30 mouse cellular contexts compared by ENCODE assay signal in genomic region chr2:75614577-75614976, GRCm38 (mm10). TPM values are rescaled to one million over a fixed set of nuclear protein-coding genes. Genes with fewer than 3 reads are reported as not detected.
DNase-seq lines count a peak whose midpoint lies in the region; ATAC-seq and TF ChIP-seq lines count a peak whose summit lies in the region.
"Had no signal": no experiment of that assay in that cellular context is flagged by ENCODE, and none has a peak within 500 bp of the region (broad histone marks: within the 10 kb centered on the region; RNA-seq: fewer than 3 reads in every experiment).

No protein-coding gene starts in this region.

- peak; percentile 70 for DNase-seq in lung, postnatal 0 days (ENCODE audit: low spot score)
- DNase-seq in lung, postnatal 14 days = no peak
- DNase-seq in left cerebral cortex, postnatal 25 days (ENCODE audit: low spot score in 2 of 2) = no peak
- DNase-seq in yolk sac, embryonic 10.5 days (ENCODE audit: low spot score) = no peak
- DNase-seq: adrenal gland, adult 2 months; adrenal gland, postnatal 36 days; cerebellum, adult 2 months; cerebellum, postnatal 14 days; gastrocnemius, adult 2 months; gastrocnemius, postnatal 36 days; kidney, adult 9 months; kidney, postnatal 14 days; lung, embryonic 14.5 days; lung, postnatal 36 days; midbrain, embryonic 14.5 days; retina, postnatal 1 day; right cerebral cortex, postnatal 14 days; thymus, adult 2 months; thymus, postnatal 36 days had no signal

- TF ChIP-seq CTCF in lung, postnatal 0 days (IDR thresholded peaks at IDR 0.05) = no peak
- TF ChIP-seq CTCF in small intestine, adult 2 months (IDR thresholded peaks at IDR 0.05; ENCODE audit: extremely low read depth, insufficient read length, insufficient replicate concordance, low read depth, low read length) = no peak

- H3K36me3 ChIP-seq in lung, postnatal 0 days (ENCODE audit: insufficient read depth, low read length) = no peaks in the 10 kb centered on the region
- no peaks in the 10 kb centered on the region for H3K36me3 ChIP-seq in intestine, embryonic 16.5 days (ENCODE audit: control insufficient read depth, insufficient read depth, low read length)
- H3K36me3 ChIP-seq in small intestine, adult 2 months (ENCODE audit: control insufficient read depth, insufficient read depth, low read length) = no peaks in the 10 kb centered on the region
- H3K36me3 ChIP-seq: heart, embryonic 10.5 days; heart, embryonic 15.5 days; limb, embryonic 12.5 days; liver, embryonic 15.5 days; neural tube, embryonic 15.5 days had no signal

- ATAC-seq in lung, postnatal 0 days = no peak
- peak; percentile 55 for ATAC-seq in intestine, embryonic 16.5 days
- no peak for ATAC-seq in activated CD4-positive, CD25-positive, alpha-beta regulatory T cell, adult 4 months
- ATAC-seq: CD4-positive, CD25-positive, alpha-beta regulatory T cell, adult 4 months; forebrain, embryonic 14.5 days; hindbrain, embryonic 16.5 days had no signal

- TF ChIP-seq POLR2A in small intestine, adult 2 months (IDR thresholded peaks at IDR 0.05; ENCODE audit: low read depth, low read length) = no peak

- intact Hi-C loops in left cerebral cortex, postnatal 25 days (cut with DNase I) = no loop called here

- H3K4me3 ChIP-seq in lung, postnatal 0 days (ENCODE audit: low read depth, low read length) = no peak overlapping the region
- no peak overlapping the region for H3K4me3 ChIP-seq in intestine, embryonic 16.5 days (ENCODE audit: low read length)
- no peak overlapping the region for H3K4me3 ChIP-seq in small intestine, adult 2 months (ENCODE audit: low read depth, low read length)
- H3K4me3 ChIP-seq: gastrocnemius, adult 2 months; heart, embryonic 10.5 days; heart, embryonic 15.5 days; limb, embryonic 12.5 days; liver, embryonic 15.5 days; neural tube, embryonic 15.5 days had no signal

- H3K4me1 ChIP-seq in lung, postnatal 0 days (ENCODE audit: insufficient read depth, low read depth, low read length) = peaks cover 8% of the 10 kb centered on the region; the same call in 1 of the 2 replicates
- peaks cover 17% of the 10 kb centered on the region for H3K4me1 ChIP-seq in intestine, embryonic 16.5 days (ENCODE audit: control insufficient read depth, insufficient read depth, low read length)
- H3K4me1 ChIP-seq in small intestine, adult 2 months (ENCODE audit: control insufficient read depth, insufficient read depth, insufficient read length, low read length) = peaks cover 9% of the 10 kb centered on the region; the same call in 1 of the 2 replicates

- no peak for TF ChIP-seq EP300 in lung, postnatal 0 days (IDR thresholded peaks at IDR 0.05)

- 68% methylated on average over 6 of the region's 6 CpGs for WGBS in lung, postnatal 0 days
- 81% methylated on average over 6 of the region's 6 CpGs for WGBS in intestine, embryonic 16.5 days
- WGBS in small intestine, adult 2 months = 45% methylated on average over 6 of the region's 6 CpGs

- H3K27ac ChIP-seq in lung, postnatal 0 days (ENCODE audit: low read length) = no peak overlapping the region
- H3K27ac ChIP-seq in intestine, embryonic 16.5 days (ENCODE audit: low read length) = no peak overlapping the region
- peak overlapping the region; percentile 17 for H3K27ac ChIP-seq in small intestine, adult 2 months (ENCODE audit: insufficient read depth, low read depth, low read length)
- H3K27ac ChIP-seq: gastrocnemius, adult 2 months; heart, embryonic 10.5 days; heart, embryonic 15.5 days; limb, embryonic 12.5 days; liver, embryonic 15.5 days; neural tube, embryonic 15.5 days had no signal

- no peaks in the 10 kb centered on the region for H3K27me3 ChIP-seq in lung, postnatal 0 days (replicated peaks; ENCODE audit: insufficient read depth, low read length)
- no peaks in the 10 kb centered on the region for H3K27me3 ChIP-seq in intestine, embryonic 16.5 days (replicated peaks; ENCODE audit: control insufficient read depth, insufficient read depth, low read length)
- H3K27me3 ChIP-seq in small intestine, adult 2 months (ENCODE audit: control insufficient read depth, insufficient read depth, low read length) = no peaks in the 10 kb centered on the region
- H3K27me3 ChIP-seq: heart, embryonic 15.5 days had no signal

- no peaks in the 10 kb centered on the region for H3K9me3 ChIP-seq in lung, postnatal 0 days (ENCODE audit: low read length)
- no peaks in the 10 kb centered on the region for H3K9me3 ChIP-seq in intestine, embryonic 16.5 days (ENCODE audit: control insufficient read depth, low read length)
- H3K9me3 ChIP-seq: heart, embryonic 10.5 days; heart, embryonic 15.5 days; limb, embryonic 12.5 days; liver, embryonic 15.5 days; neural tube, embryonic 15.5 days had no signal

- H3K4me2 ChIP-seq in lung, postnatal 0 days (replicated peaks; ENCODE audit: low read depth, low read length) = no peak overlapping the region
- H3K4me2 ChIP-seq in intestine, embryonic 16.5 days (ENCODE audit: low read depth, low read length) = no peak overlapping the region
- H3K4me2 ChIP-seq: heart, embryonic 15.5 days; limb, embryonic 12.5 days; liver, embryonic 15.5 days; lung, embryonic 14.5 days; neural tube, embryonic 15.5 days had no signal

- no peak overlapping the region for H3K9ac ChIP-seq in lung, postnatal 0 days (replicated peaks; ENCODE audit: low read depth)
- H3K9ac ChIP-seq in intestine, embryonic 16.5 days (ENCODE audit: low read depth, low read length) = no peak overlapping the region
- H3K9ac ChIP-seq: heart, embryonic 15.5 days; limb, embryonic 12.5 days; liver, embryonic 15.5 days; lung, embryonic 14.5 days; neural tube, embryonic 15.5 days had no signal

RNA-seq across cellular contexts. Expression of gene Hnrnpa3, which starts 44.5 kb away (rescaled TPM):
- polyA plus RNA-seq in lung, postnatal 0 days (2015; fragmentation: Nextera tagmentation; extraction: Ambion mirVana) = 114 and 129 TPM in 2 replicates
- polyA plus RNA-seq in intestine, embryonic 16.5 days (2015; fragmentation: Nextera tagmentation; extraction: Ambion mirVana) = 215 and 254 TPM in 2 replicates
- polyA plus RNA-seq in small intestine, adult 2 months (2012; rRNA removed) = 4.4 and 9.0 TPM in 2 replicates
- 100 to 1,000 TPM; 279 to 295 TPM for total RNA-seq in left cerebral cortex, postnatal 25 days (2021)
- polyA plus RNA-seq in activated CD4-positive, CD25-positive, alpha-beta regulatory T cell, adult 4 months (2017; shearing (Covaris generic)) = 100 to 1,000 TPM; 133 to 270 TPM

Comparison
In these comparisons a context has a peak if more than half of its experiments do, and no peak if none do; other contexts are left out.
1. RNA of gene Hnrnpa3, which starts 44.5 kb away (polyA plus RNA-seq): 133 to 270 TPM in activated CD4-positive, CD25-positive, alpha-beta regulatory T cell, adult 4 months, 215 to 254 TPM in intestine, embryonic 16.5 days and 114 to 129 TPM in lung, postnatal 0 days; 4.4 to 9.0 TPM in small intestine, adult 2 months; every median in the first group is over 10 times any median in the second.